Mouse (Mus musculus): ENCODE measurements around the gene Sap30bp.

The Sap30bp gene

GRCm38 (mm10) chr11:115955195-115955858, 22.2 kb downstream of the Sap30bp start:
- no peak for DNase-seq (ENCODE audit: extremely low read depth, low read depth)

GRCm38 (mm10) chr11:115956453-115956852, 23.4 kb downstream of the Sap30bp start:
- DNase-seq (ENCODE audit: extremely low read depth, low read depth), result no peak

DNA sequence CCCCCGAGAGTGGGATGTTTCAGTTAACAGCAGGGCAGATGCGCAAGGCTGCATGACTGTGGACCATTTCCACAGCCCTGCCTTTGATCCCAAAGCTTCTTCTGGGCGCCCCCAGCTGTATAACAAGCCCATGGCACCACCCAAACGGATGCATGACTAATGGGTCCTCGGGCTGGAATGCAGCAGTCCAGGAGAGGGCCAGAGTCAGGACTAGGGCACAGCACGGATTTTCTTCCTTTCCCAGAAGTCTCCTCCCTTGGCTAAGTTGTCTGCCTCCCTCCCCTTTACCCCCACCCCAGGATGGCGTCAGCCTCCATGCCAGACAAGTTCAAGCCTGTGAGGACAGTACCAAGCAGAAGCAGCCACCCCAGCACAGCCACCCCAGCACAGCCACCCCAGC, 24.9 kb downstream of the Sap30bp start:
- no peak for DNase-seq (ENCODE audit: extremely low read depth, low read depth)

GRCm38 (mm10) chr11:115959018-115959417, 25.9 kb downstream of the Sap30bp start:
- no peak for DNase-seq (ENCODE audit: extremely low read depth, low read depth)

- no peak for DNase-seq (ENCODE audit: extremely low read depth, low read depth)
Measured at GRCm38 (mm10) chr11:115962651-115963412, 29.8 kb downstream of the Sap30bp start.

GRCm38 (mm10) chr11:115964977-115965604, 32.0 kb downstream of the Sap30bp start:
- peak; percentile 12 for DNase-seq (ENCODE audit: extremely low read depth, low read depth)

- DNase-seq (ENCODE audit: extremely low read depth, low read depth), result peak; percentile 78
Measured at GRCm38 (mm10) chr11:115968731-115969405, 35.8 kb downstream of the Sap30bp start.

DNA sequence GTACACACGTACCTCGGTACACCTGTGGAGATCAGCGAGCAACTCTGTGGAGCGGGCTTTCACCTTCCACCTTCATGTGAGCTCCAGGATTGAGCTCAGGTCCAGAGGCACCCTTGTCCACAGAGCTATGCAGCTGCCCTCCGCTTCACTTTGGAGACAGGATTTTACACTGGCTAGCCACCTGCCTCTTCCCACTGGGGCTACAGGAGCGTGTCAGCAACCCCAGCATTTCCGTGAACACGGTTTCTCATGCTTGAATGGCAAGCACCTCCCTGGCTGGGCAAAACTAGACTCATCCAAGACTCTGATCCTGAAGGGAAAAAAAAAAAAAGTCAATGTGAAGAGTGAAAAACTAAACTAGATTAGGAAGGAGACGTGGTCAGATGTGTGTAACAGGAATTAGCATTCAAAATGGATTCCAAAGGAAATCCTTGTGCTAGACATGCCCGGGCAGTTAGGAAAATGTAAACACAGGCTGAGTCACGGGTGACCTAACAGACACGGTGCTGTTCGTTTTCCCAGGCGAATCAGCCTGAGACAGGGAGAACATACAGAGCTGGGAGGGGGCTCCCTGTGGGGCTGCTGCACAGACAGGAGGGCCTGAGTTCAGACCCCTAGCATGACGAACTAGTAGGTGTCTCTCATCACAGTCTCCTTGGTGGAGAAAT, 37.1 kb downstream of the Sap30bp start:
- DNase-seq (ENCODE audit: extremely low read depth, low read depth), result no peak

GRCm38 (mm10) chr11:115971016-115971415, 37.9 kb downstream of the Sap30bp start:
- no peak for DNase-seq (ENCODE audit: extremely low read depth, low read depth)

GRCm38 (mm10) chr11:115974309-115975082, 41.4 kb downstream of the Sap30bp start, which contains the start of gene Itgb4:
Itgb4 (plus strand) TSS chr11:115974709.
- DNase-seq (ENCODE audit: extremely low read depth, low read depth), result no peak

GRCm38 (mm10) chr11:115975083-115975420, 42.0 kb downstream of the Sap30bp start:
- no peak for DNase-seq (ENCODE audit: extremely low read depth, low read depth)

DNA sequence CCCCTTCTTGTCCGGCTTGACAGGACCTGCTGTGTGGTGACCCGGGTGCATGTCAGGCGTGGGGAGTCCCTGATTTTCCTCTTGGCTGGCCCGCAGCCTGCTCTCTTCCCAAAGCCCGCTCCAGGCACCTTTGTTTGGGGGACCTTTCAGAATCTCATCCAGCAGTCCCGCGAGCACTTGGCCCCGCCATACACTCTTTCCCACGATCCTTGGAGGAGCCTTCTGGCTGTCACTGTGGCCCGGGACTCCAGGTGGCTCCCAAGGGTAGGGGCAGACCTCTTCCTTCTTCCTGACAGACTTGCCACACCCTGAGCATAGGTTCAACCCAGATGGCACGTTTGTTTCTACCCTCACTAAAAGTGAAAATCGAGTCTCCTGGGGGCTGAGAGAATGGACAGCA, 42.5 kb downstream of the Sap30bp start:
- DNase-seq (ENCODE audit: extremely low read depth, low read depth), result no peak

DNA sequence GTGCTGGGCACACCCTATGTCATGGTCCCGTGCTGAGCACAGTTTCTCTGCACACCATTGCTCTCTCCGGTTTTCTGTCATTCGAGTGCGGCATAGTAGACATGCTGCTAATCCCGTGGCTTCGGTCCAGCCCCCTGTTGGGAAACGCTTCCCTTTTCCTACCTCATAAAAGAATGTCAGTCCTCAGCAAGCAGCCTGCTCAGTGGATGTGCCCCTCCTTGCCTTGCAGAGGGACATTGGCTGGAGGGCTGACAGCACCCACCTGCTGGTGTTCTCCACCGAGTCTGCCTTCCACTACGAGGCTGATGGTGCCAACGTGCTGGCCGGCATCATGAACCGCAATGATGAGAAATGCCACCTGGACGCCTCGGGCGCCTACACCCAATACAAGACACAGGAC, 49.4 kb downstream of the Sap30bp start:
- no peak for DNase-seq (ENCODE audit: extremely low read depth, low read depth)

DNA sequence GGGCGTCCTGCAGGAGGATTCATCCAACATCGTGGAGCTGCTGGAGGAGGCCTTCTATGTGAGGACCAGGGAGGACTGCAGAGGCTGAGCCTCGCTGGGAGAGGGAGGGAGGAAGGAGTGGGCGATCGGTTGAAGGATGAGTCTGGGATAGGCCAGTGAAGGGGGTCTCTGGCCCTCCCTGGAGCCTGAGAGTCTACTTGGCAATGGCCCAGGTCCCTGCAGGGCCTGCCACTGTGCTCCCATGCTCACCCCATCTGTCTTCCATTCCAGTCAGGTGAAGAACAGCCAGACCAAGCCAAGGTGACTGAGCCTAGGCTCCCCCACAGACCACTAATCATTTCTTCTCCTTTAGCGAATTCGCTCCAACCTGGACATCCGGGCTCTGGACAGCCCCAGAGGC, 50.2 kb downstream of the Sap30bp start:
- DNase-seq (ENCODE audit: extremely low read depth, low read depth), result no peak

GRCm38 (mm10) chr11:115989686-115990085, 56.6 kb downstream of the Sap30bp start:
- no peak for DNase-seq (ENCODE audit: extremely low read depth, low read depth)

GRCm38 (mm10) chr11:115992098-115992497, 59.0 kb downstream of the Sap30bp start:
- DNase-seq (ENCODE audit: extremely low read depth, low read depth), result no peak

DNA sequence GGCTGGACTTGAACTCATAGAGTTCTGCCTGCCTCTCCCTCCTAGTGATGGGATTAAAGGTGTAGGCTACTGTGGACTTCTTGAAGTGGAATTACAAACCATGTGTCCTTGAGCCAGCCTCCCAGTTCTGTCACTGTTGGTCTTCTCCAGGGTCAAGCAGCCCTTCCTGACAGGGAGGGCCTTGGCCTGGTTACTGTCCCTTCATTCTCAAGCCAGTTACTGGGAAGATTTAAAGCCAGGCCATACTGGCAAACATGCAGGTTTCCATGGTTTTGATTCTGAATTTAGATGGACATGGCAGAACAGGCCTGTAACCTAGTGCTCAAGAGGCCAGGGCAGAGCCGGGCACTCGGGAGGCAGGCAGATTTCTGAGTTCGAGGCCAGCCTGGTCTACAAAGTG, 62.2 kb downstream of the Sap30bp start:
- no peak for DNase-seq (ENCODE audit: extremely low read depth, low read depth)

DNA sequence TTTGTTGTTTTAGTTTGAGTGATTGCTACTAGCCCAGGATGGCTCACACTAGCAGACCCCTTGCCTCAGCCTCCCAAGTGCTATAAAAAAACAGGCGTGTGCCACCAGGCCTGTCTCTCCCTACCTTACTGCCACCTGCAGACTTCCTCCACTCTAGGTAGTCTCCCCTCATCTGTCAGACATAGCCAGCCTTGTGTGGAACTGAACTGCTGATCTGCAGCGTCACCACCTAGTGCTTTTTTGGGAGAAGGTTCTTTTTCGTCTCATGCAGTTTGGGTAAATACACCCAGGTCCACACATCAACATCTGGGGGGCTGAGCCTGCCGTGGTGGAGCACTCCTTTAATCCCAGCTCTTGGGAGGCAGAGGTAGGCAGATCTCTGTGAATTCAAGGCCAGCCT, 64.0 kb downstream of the Sap30bp start:
- DNase-seq (ENCODE audit: extremely low read depth, low read depth), result no peak

- no peak for DNase-seq (ENCODE audit: extremely low read depth, low read depth)
Measured at GRCm38 (mm10) chr11:115997662-115998061, 64.6 kb downstream of the Sap30bp start.

DNA sequence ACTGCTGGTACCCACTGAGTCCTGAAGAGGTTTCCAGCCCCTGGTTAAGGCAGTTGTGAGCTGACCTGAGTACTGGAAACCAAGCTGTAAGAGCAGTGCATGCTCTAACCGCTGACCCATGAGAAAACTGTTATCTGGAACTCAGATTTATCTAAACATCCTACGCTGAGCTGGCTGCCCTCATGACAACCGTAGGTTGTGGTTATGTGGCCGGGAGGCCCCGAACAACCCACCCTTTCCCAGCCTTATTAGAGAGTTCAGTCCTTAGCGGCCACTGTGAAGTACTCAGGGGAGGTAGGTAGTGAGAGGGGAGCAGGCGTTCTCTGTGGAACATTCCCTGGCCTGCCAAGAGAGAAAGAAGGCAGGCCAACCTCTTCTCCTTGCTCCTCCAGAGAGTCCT, 65.9 kb downstream of the Sap30bp start:
- DNase-seq (ENCODE audit: extremely low read depth, low read depth), result no peak
